Mouse (Mus musculus) embryonic facial prominence, embryonic 13.5 days (tissue): ENCODE results near the gene Gm42420. TPM values are rescaled to one million over a fixed set of nuclear protein-coding genes. Genes with fewer than 3 reads are reported as not detected.

Experiments
- ATAC-seq: fragments of 200-750 bp; cut with Nextera tagmentation; 2 replicates; pipeline ENCODE4 v1.8.0; 2017; ENCODE audit warnings: low read depth; ENCODE audit not compliant: insufficient number of reproducible peaks, insufficient read depth, low FRiP score, low TSS enrichment
- H3K27ac ChIP-seq: fragments of 300-500 bp; sonication (generic); 2 replicates; pipeline ENCODE4 v1.5.1; 2015; ENCODE audit warnings: moderate library complexity, mild to moderate bottlenecking, inconsistent platforms
- H3K27me3 ChIP-seq: fragments of 300-500 bp; sonication (generic); 2 replicates; pipeline ENCODE4 v1.6.1; 2015; ENCODE audit warnings: mild to moderate bottlenecking, inconsistent platforms
- H3K36me3 ChIP-seq: fragments of 300-500 bp; sonication (generic); 2 replicates; pipeline ENCODE4 v1.6.1; 2015; ENCODE audit warnings: mild to moderate bottlenecking, inconsistent platforms
- H3K4me1 ChIP-seq: fragments of 300-500 bp; sonication (generic); 2 replicates; pipeline ENCODE4 v1.6.1; 2015; ENCODE audit warnings: inconsistent platforms
- H3K4me2 ChIP-seq: fragments of 300-500 bp; sonication (generic); 2 replicates; pipeline ENCODE4 v1.6.1; 2015; ENCODE audit warnings: moderate library complexity, mild to moderate bottlenecking, inconsistent platforms
- H3K4me3 ChIP-seq: fragments of 300-500 bp; sonication (generic); 2 replicates; pipeline ENCODE4 v1.5.1; 2015; ENCODE audit warnings: mild to moderate bottlenecking, inconsistent platforms
- H3K9ac ChIP-seq: fragments of 300-500 bp; sonication (generic); 2 replicates; pipeline ENCODE4 v1.6.1; 2015; ENCODE audit warnings: mild to moderate bottlenecking, inconsistent platforms
- H3K9me3 ChIP-seq: fragments of 300-500 bp; sonication (generic); 2 replicates; pipeline ENCODE4 v1.6.1; 2016; ENCODE audit warnings: inconsistent platforms
- WGBS: fragments of 180-500 bp; shearing (Covaris S2); methylation state at CpG from one replicate; pipeline ENCODE4 v1.1.7; 2015; ENCODE audit warnings: mixed read lengths; 5-methylcytosine and 5-hydroxymethylcytosine counted together
- polyA plus RNA-seq: library from polyadenylated mRNA; unstranded; fragments of >200 nt; fragmentation: Nextera tagmentation; extraction: Ambion mirVana; gene quantifications from 2 replicates; pipeline ENCODE4 v1.2.1, GENCODE M21; 2015

Gene Gm42420
- polyA plus RNA-seq, result 1.7 TPM in 1 of 2 replicates, not detected in the other

- Histone ChIP-seq H3K4me2 (no peak within 1 kb of the TSS), H3K4me1 (no peaks in the 10 kb centered on the region), H3K9ac (no peak within 1 kb of the TSS), H3K27ac (no peak within 1 kb of the TSS), H3K36me3 (peaks cover 82% of the 10 kb centered on the region), H3K27me3 (no peaks in the 10 kb centered on the region), H3K4me3 (no peak within 1 kb of the TSS), H3K9me3 (no peaks in the 10 kb centered on the region)
- ATAC-seq, result no peak
- WGBS, result 92% methylated on average over 6 of the region's 6 CpGs
Measured at GRCm38 (mm10) chr6:39585517-39585916, at the start of gene Gm42420. Gene Gm42420, plus strand, starts transcription at chr6:39585753.

- H3K36me3 ChIP-seq, result peaks cover 11% of the 10 kb centered on the region; the same call in 1 of the 2 replicates
- no peak overlapping the region for H3K4me2 ChIP-seq
- no peak overlapping the region for H3K9ac ChIP-seq
- H3K4me1 ChIP-seq, result peaks cover 32% of the 10 kb centered on the region
- H3K9me3 ChIP-seq, result no peaks in the 10 kb centered on the region
- no peaks in the 10 kb centered on the region for H3K27me3 ChIP-seq
- WGBS, result 24% methylated on average over 1 of the region's 1 CpGs
- no peak for ATAC-seq
- H3K27ac ChIP-seq, result no peak overlapping the region
- no peak overlapping the region for H3K4me3 ChIP-seq
Measured at GRCm38 (mm10) chr6:39536621-39537020, 48.9 kb upstream of the Gm42420 start.

- H3K9ac ChIP-seq, result no peak overlapping the region
- H3K36me3 ChIP-seq, result peaks cover 11% of the 10 kb centered on the region; the same call in 1 of the 2 replicates
- H3K4me1 ChIP-seq, result peaks cover 35% of the 10 kb centered on the region
Measured at GRCm38 (mm10) chr6:39537276-39537675, 48.3 kb upstream of the Gm42420 start.

GRCm38 (mm10) chr6:39538227-39538626, 47.3 kb upstream of the Gm42420 start:
- peaks cover 44% of the 10 kb centered on the region for H3K4me1 ChIP-seq
- no peaks in the 10 kb centered on the region for H3K9me3 ChIP-seq
- H3K27me3 ChIP-seq, result no peaks in the 10 kb centered on the region
- no peak for ATAC-seq
- peak overlapping the region; percentile 29; the same call in 1 of the 2 replicates for H3K27ac ChIP-seq
- H3K4me3 ChIP-seq, result no peak overlapping the region
- H3K36me3 ChIP-seq, result peaks cover 8% of the 10 kb centered on the region; the same call in 1 of the 2 replicates
- H3K4me2 ChIP-seq, result no peak overlapping the region
- 52% methylated on average over 8 of the region's 8 CpGs for WGBS
- no peak overlapping the region for H3K9ac ChIP-seq

More at GRCm38 (mm10) chr6:39537276-39537675, 48.3 kb upstream of the Gm42420 start:
- H3K9me3 ChIP-seq, result no peaks in the 10 kb centered on the region
- ATAC-seq, result no peak
- no peak overlapping the region for H3K4me2 ChIP-seq
- 92% methylated on average over 5 of the region's 5 CpGs for WGBS
- H3K4me3 ChIP-seq, result no peak overlapping the region
- H3K27me3 ChIP-seq, result no peaks in the 10 kb centered on the region
- H3K27ac ChIP-seq, result no peak overlapping the region

GRCm38 (mm10) chr6:39539679-39540155, 45.8 kb upstream of the Gm42420 start:
- Histone ChIP-seq H3K4me2 (peak overlapping the region; percentile 48), H3K4me3 (no peak overlapping the region)
- 13% methylated on average over 7 of the region's 7 CpGs for WGBS

GRCm38 (mm10) chr6:39540563-39540962, 45.0 kb upstream of the Gm42420 start:
- Histone ChIP-seq H3K9ac (no peak overlapping the region), H3K4me3 (no peak overlapping the region), H3K4me1 (peaks cover 66% of the 10 kb centered on the region), H3K4me2 (0 out of 2 replicates have a peak overlapping the region, but pooled peaks have one; percentile 48), H3K36me3 (no peaks in the 10 kb centered on the region), H3K27ac (no peak overlapping the region), H3K27me3 (no peaks in the 10 kb centered on the region), H3K9me3 (no peaks in the 10 kb centered on the region)
- 47% methylated on average over 2 of the region's 2 CpGs for WGBS
- ATAC-seq, result no peak

More at GRCm38 (mm10) chr6:39539679-39540155, 45.8 kb upstream of the Gm42420 start:
- no peak for ATAC-seq
- Histone ChIP-seq H3K27me3 (no peaks in the 10 kb centered on the region), H3K36me3 (no peaks in the 10 kb centered on the region), H3K9me3 (no peaks in the 10 kb centered on the region), H3K27ac (peak overlapping the region; percentile 29), H3K9ac (peak overlapping the region; percentile 36), H3K4me1 (peaks cover 58% of the 10 kb centered on the region)

GRCm38 (mm10) chr6:39542631-39543597, 42.6 kb upstream of the Gm42420 start:
- peak overlapping the region; percentile 28 for H3K4me2 ChIP-seq
- no peaks in the 10 kb centered on the region for H3K36me3 ChIP-seq
- no peaks in the 10 kb centered on the region for H3K27me3 ChIP-seq
- H3K27ac ChIP-seq, result peak overlapping the region; percentile 86
- H3K4me1 ChIP-seq, result peaks cover 68% of the 10 kb centered on the region
- WGBS, result 18% methylated on average over 15 of the region's 15 CpGs
- H3K4me3 ChIP-seq, result no peak overlapping the region
- peak; percentile 57 for ATAC-seq
- H3K9me3 ChIP-seq, result no peaks in the 10 kb centered on the region
- 0 out of 2 replicates have a peak overlapping the region, but pooled peaks have one; percentile 47 for H3K9ac ChIP-seq

GRCm38 (mm10) chr6:39543769-39544420, 41.7 kb upstream of the Gm42420 start:
- Histone ChIP-seq H3K4me1 (peaks cover 58% of the 10 kb centered on the region), H3K9me3 (no peaks in the 10 kb centered on the region), H3K4me2 (peak overlapping the region; percentile 28; the same call in 1 of the 2 replicates), H3K27ac (peak overlapping the region; percentile 86), H3K27me3 (no peaks in the 10 kb centered on the region), H3K36me3 (0 out of 2 replicates have a peak, but pooled peaks cover 2% of the 10 kb centered on the region), H3K9ac (0 out of 2 replicates have a peak overlapping the region, but pooled peaks have one; percentile 47), H3K4me3 (no peak overlapping the region)
- 41% methylated on average over 15 of the region's 15 CpGs for WGBS
- no peak for ATAC-seq

- Histone ChIP-seq H3K36me3 (0 out of 2 replicates have a peak, but pooled peaks cover 5% of the 10 kb centered on the region), H3K4me1 (peaks cover 45% of the 10 kb centered on the region), H3K9me3 (no peaks in the 10 kb centered on the region), H3K27ac (no peak overlapping the region), H3K27me3 (no peaks in the 10 kb centered on the region), H3K4me2 (no peak overlapping the region), H3K9ac (no peak overlapping the region), H3K4me3 (no peak overlapping the region)
- no peak for ATAC-seq
- 88% methylated on average over 7 of the region's 7 CpGs for WGBS
Measured at GRCm38 (mm10) chr6:39545474-39545873, 40.1 kb upstream of the Gm42420 start.

GRCm38 (mm10) chr6:39548030-39548429, 37.5 kb upstream of the Gm42420 start:
- Histone ChIP-seq H3K9ac (no peak overlapping the region), H3K4me1 (peaks cover 36% of the 10 kb centered on the region), H3K36me3 (peaks cover 10% of the 10 kb centered on the region; the same call in 1 of the 2 replicates), H3K4me3 (no peak overlapping the region), H3K4me2 (no peak overlapping the region), H3K27ac (no peak overlapping the region), H3K27me3 (no peaks in the 10 kb centered on the region), H3K9me3 (no peaks in the 10 kb centered on the region)
- 83% methylated on average over 5 of the region's 5 CpGs for WGBS
- ATAC-seq, result no peak

GRCm38 (mm10) chr6:39551981-39552636, 33.4 kb upstream of the Gm42420 start:
- no peaks in the 10 kb centered on the region for H3K9me3 ChIP-seq
- no peaks in the 10 kb centered on the region for H3K27me3 ChIP-seq
- peaks cover 35% of the 10 kb centered on the region for H3K4me1 ChIP-seq
- no peak overlapping the region for H3K4me2 ChIP-seq
- H3K36me3 ChIP-seq, result peaks cover 20% of the 10 kb centered on the region
- WGBS, result 55% methylated on average over 8 of the region's 8 CpGs
- no peak overlapping the region for H3K9ac ChIP-seq
- no peak overlapping the region for H3K4me3 ChIP-seq
- H3K27ac ChIP-seq, result no peak overlapping the region
- no peak for ATAC-seq
